Mouse (Mus musculus): Measurements from ENCODE around the gene Scarb1.

- TF ChIP-seq CTCF (IDR thresholded peaks at IDR 0.05; ENCODE audit: low read depth): no peak
- TF ChIP-seq EP300 (IDR thresholded peaks at IDR 0.05; ENCODE audit: low read depth): no peak
Observed at GRCm38 (mm10) chr5:125315110-125315509, 25.8 kb downstream of the Scarb1 start.
